Mouse (Mus musculus): ENCODE results near the gene Por. TPM values are rescaled to one million over a fixed set of nuclear protein-coding genes. Genes with fewer than 3 reads are reported as not detected.

Gene Por
- polyA plus RNA-seq, 1 experiment: 86.2 TPM

GRCm38 (mm10) chr5:135713441-135714218 lies 43.8 kb downstream of the Por start:
- Histone ChIP-seq H3K4me3 (replicated peaks; ENCODE audit: insufficient read depth, low read depth, low read length) (no peak overlapping the region), H3K27me3 (ENCODE audit: control insufficient read depth, insufficient read depth, low read length) (no peaks in the 10 kb centered on the region), H3K4me1 (ENCODE audit: control insufficient read depth, insufficient read depth, low read length) (peaks cover 23% of the 10 kb centered on the region), H3K27ac (ENCODE audit: insufficient read depth, low read length) (no peak overlapping the region)
- TF ChIP-seq CTCF (IDR thresholded peaks at IDR 0.05; ENCODE audit: borderline replicate concordance, insufficient read depth, low read depth, low read length) (no peak), POLR2A (IDR thresholded peaks at IDR 0.05; ENCODE audit: borderline replicate concordance, insufficient read depth, low read length) (no peak)
- WGBS: 45% methylated on average over 16 of the region's 16 CpGs
- DNase-seq: peak; percentile 56 to 69

- TF ChIP-seq CTCF (IDR thresholded peaks at IDR 0.05; ENCODE audit: borderline replicate concordance, insufficient read depth, low read depth, low read length): no peak; the same call in 1 of the 2 replicates
- H3K4me1 ChIP-seq (ENCODE audit: control insufficient read depth, insufficient read depth, low read length): peaks cover 21% of the 10 kb centered on the region
- WGBS: 48% methylated on average over 10 of the region's 10 CpGs
- H3K27ac ChIP-seq (ENCODE audit: insufficient read depth, low read length): no peak overlapping the region
- no peak overlapping the region for H3K4me3 ChIP-seq (replicated peaks; ENCODE audit: insufficient read depth, low read depth, low read length)
- no peak for DNase-seq
- no peaks in the 10 kb centered on the region for H3K27me3 ChIP-seq (ENCODE audit: control insufficient read depth, insufficient read depth, low read length)
These were observed 45.8 kb downstream of the Por start for GRCm38 (mm10) chr5:135715624-135716023.

GRCm38 (mm10) chr5:135719586-135720120 lies 49.8 kb downstream of the Por start:
- TF ChIP-seq CTCF (IDR thresholded peaks at IDR 0.05; ENCODE audit: borderline replicate concordance, insufficient read depth, low read depth, low read length) (no peak), POLR2A (IDR thresholded peaks at IDR 0.05; ENCODE audit: borderline replicate concordance, insufficient read depth, low read length) (no peak)

GRCm38 (mm10) chr5:135720121-135720520 lies 50.3 kb downstream of the Por start:
- no peak overlapping the region for H3K4me3 ChIP-seq (replicated peaks; ENCODE audit: insufficient read depth, low read depth, low read length)
- H3K27ac ChIP-seq (ENCODE audit: insufficient read depth, low read length): no peak overlapping the region
- TF ChIP-seq POLR2A (IDR thresholded peaks at IDR 0.05; ENCODE audit: borderline replicate concordance, insufficient read depth, low read length): no peak
- no peak for TF ChIP-seq CTCF (IDR thresholded peaks at IDR 0.05; ENCODE audit: borderline replicate concordance, insufficient read depth, low read depth, low read length)
- 48% methylated on average over 3 of the region's 3 CpGs for WGBS
- peaks cover 12% of the 10 kb centered on the region for H3K4me1 ChIP-seq (ENCODE audit: control insufficient read depth, insufficient read depth, low read length)
- no peak for DNase-seq
- no peaks in the 10 kb centered on the region for H3K27me3 ChIP-seq (ENCODE audit: control insufficient read depth, insufficient read depth, low read length)

More at GRCm38 (mm10) chr5:135719586-135720120, 49.8 kb downstream of the Por start:
- DNase-seq: no peak
- whole genome bisulfite sequencing: 72% methylated on average over 10 of the region's 10 CpGs
- Histone ChIP-seq H3K27ac (ENCODE audit: insufficient read depth, low read length) (no peak overlapping the region), H3K4me1 (ENCODE audit: control insufficient read depth, insufficient read depth, low read length) (peaks cover 9% of the 10 kb centered on the region), H3K4me3 (replicated peaks; ENCODE audit: insufficient read depth, low read depth, low read length) (no peak overlapping the region), H3K27me3 (ENCODE audit: control insufficient read depth, insufficient read depth, low read length) (no peaks in the 10 kb centered on the region)

- TF ChIP-seq CTCF (IDR thresholded peaks at IDR 0.05; ENCODE audit: borderline replicate concordance, insufficient read depth, low read depth, low read length): no peak
- TF ChIP-seq POLR2A (IDR thresholded peaks at IDR 0.05; ENCODE audit: borderline replicate concordance, insufficient read depth, low read length): no peak
- WGBS: 98% methylated on average over 8 of the region's 8 CpGs
- no peak overlapping the region for H3K27ac ChIP-seq (ENCODE audit: insufficient read depth, low read length)
- H3K4me3 ChIP-seq (replicated peaks; ENCODE audit: insufficient read depth, low read depth, low read length): no peak overlapping the region
- DNase-seq: no peak
- peaks cover 21% of the 10 kb centered on the region for H3K4me1 ChIP-seq (ENCODE audit: control insufficient read depth, insufficient read depth, low read length)
- H3K27me3 ChIP-seq (ENCODE audit: control insufficient read depth, insufficient read depth, low read length): no peaks in the 10 kb centered on the region
These were observed 51.2 kb downstream of the Por start for GRCm38 (mm10) chr5:135721076-135721475.

- H3K27ac ChIP-seq (ENCODE audit: insufficient read depth, low read length): no peak overlapping the region
- peak; percentile 68 to 72 for DNase-seq
- TF ChIP-seq CTCF (IDR thresholded peaks at IDR 0.05; ENCODE audit: borderline replicate concordance, insufficient read depth, low read depth, low read length) (no peak), POLR2A (IDR thresholded peaks at IDR 0.05; ENCODE audit: borderline replicate concordance, insufficient read depth, low read length) (no peak)
- H3K4me3 ChIP-seq (replicated peaks; ENCODE audit: insufficient read depth, low read depth, low read length): no peak overlapping the region
- peaks cover 31% of the 10 kb centered on the region for H3K4me1 ChIP-seq (ENCODE audit: control insufficient read depth, insufficient read depth, low read length)
- no peaks in the 10 kb centered on the region for H3K27me3 ChIP-seq (ENCODE audit: control insufficient read depth, insufficient read depth, low read length)
- WGBS: 16% methylated on average over 11 of the region's 11 CpGs
These were observed 52.3 kb downstream of the Por start for GRCm38 (mm10) chr5:135722121-135722520.

- Histone ChIP-seq H3K27me3 (ENCODE audit: control insufficient read depth, insufficient read depth, low read length) (no peaks in the 10 kb centered on the region), H3K27ac (ENCODE audit: insufficient read depth, low read length) (no peak overlapping the region), H3K4me3 (replicated peaks; ENCODE audit: insufficient read depth, low read depth, low read length) (no peak overlapping the region), H3K4me1 (ENCODE audit: control insufficient read depth, insufficient read depth, low read length) (peaks cover 33% of the 10 kb centered on the region)
- no peak for DNase-seq
- 51% methylated on average over 3 of the region's 3 CpGs for WGBS
- TF ChIP-seq CTCF (IDR thresholded peaks at IDR 0.05; ENCODE audit: borderline replicate concordance, insufficient read depth, low read depth, low read length) (no peak), POLR2A (IDR thresholded peaks at IDR 0.05; ENCODE audit: borderline replicate concordance, insufficient read depth, low read length) (no peak)
These were observed 53.4 kb downstream of the Por start for GRCm38 (mm10) chr5:135723165-135723751.

Data from cerebellum, adult 2 months (tissue).